Mouse (Mus musculus): ENCODE results near the gene Capn11. TPM values are rescaled to one million over a fixed set of nuclear protein-coding genes. Genes with fewer than 3 reads are reported as not detected.

Capn11 gene
- total RNA-seq (2023): 1.0 and 4.6 TPM in 2 replicates

GRCm38 (mm10) chr17:45659225-45659624 is at the start of gene Capn11:
Capn11 (minus strand) TSS chr17:45659325.

GRCm38 (mm10) chr17:45686716-45687115 is 27.6 kb upstream of the Capn11 start, which contains the start of gene Tmem63b:
Tmem63b (minus strand) TSS chr17:45686905.

GRCm38 (mm10) chr17:45686093-45686619 is 27.0 kb upstream of the Capn11 start, which contains the start of gene Mrpl14:
Mrpl14 (plus strand) TSS chr17:45686322.

GRCm38 (mm10) chr17:45601877-45602304 is 57.2 kb downstream of the Capn11 start, which contains the start of gene Mymx:
Mymx (minus strand) TSS chr17:45602102.

GRCm38 (mm10) chr17:45599446-45600242 is 59.5 kb downstream of the Capn11 start, which contains the start of gene Slc29a1:
Slc29a1 (minus strand) TSS chr17:45599606.

Other genes starting within 250 kb of the Capn11 start
- gene Cdc5l, start 225.6 kb downstream of the Capn11 start, total RNA-seq (2023): 57.2 and 64.9 TPM in 2 replicates
- not detected in 2 replicates for gene Spats1, start 183.9 kb downstream of the Capn11 start, total RNA-seq (2023)
- gene Aars2, start 152.5 kb downstream of the Capn11 start, total RNA-seq (2023): 4.8 TPM in 2 replicates
- gene Tcte1, start 135.9 kb downstream of the Capn11 start, total RNA-seq (2023): not detected in 2 replicates
- 0.09 TPM in 1 of 2 replicates, not detected in the other for gene Tmem151b, start 109.6 kb downstream of the Capn11 start, total RNA-seq (2023)
- gene Nfkbie, start 103.6 kb downstream of the Capn11 start, total RNA-seq (2023): 64.3 and 78.1 TPM in 2 replicates
- gene Slc35b2, start 95.5 kb downstream of the Capn11 start, total RNA-seq (2023): 30.4 and 35.4 TPM in 2 replicates
- 435 and 451 TPM in 2 replicates for gene Hsp90ab1, start 86.1 kb downstream of the Capn11 start, total RNA-seq (2023)
- 16.9 and 20.1 TPM in 2 replicates for gene Slc29a1, start 59.7 kb downstream of the Capn11 start, total RNA-seq (2023)
- gene Mymx, start 57.2 kb downstream of the Capn11 start, total RNA-seq (2023): not detected in 2 replicates
- gene Mrpl14, start 27.0 kb upstream of the Capn11 start, total RNA-seq (2023): 22.0 and 29.5 TPM in 2 replicates
- 27.4 and 43.8 TPM in 2 replicates for gene Tmem63b, start 27.6 kb upstream of the Capn11 start, total RNA-seq (2023)
- gene 1600014C23Rik, start 74.5 kb upstream of the Capn11 start, total RNA-seq (2023): not detected in 2 replicates